Mouse (Mus musculus) megakaryocyte-erythroid progenitor cell, adult 5-6 weeks (primary cell): ENCODE data around the gene Apex2. TPM values are rescaled to one million over a fixed set of nuclear protein-coding genes. Genes with fewer than 3 reads are reported as not detected.

Experiments
- ATAC-seq: replicated peaks from 2 replicates; pipeline ENCODE4 v1.8.0; 2016; ENCODE audit warnings: mild to moderate bottlenecking, inconsistent platforms; ENCODE audit not compliant: severe bottlenecking, poor library complexity, low FRiP score, low TSS enrichment
- total RNA-seq, 2 experiments: library from RNA; stranded (forward) in 1 of 2; stranded (reverse) in 1 of 2; fragments of 200-1000, 215-1000 nt in 1 of 2; fragments of >200 nt in 1 of 2; fragmentation: Nextera tagmentation in 1 of 2; gene quantifications; 2 replicates each; pipeline ENCODE4 v1.2.3; 2014 to 2017

Gene Apex2
- total RNA-seq (2014; fragmentation: Nextera tagmentation) (26.0 and 28.3 TPM in 2 replicates), total RNA-seq (2017) (5.0 and 5.2 TPM in 2 replicates)

- no peak for ATAC-seq
These were observed at the start of gene Apex2 for GRCm38 (mm10) chrX:150589696-150590095. Gene Apex2 (minus strand): TSS chrX:150589868.

GRCm38 (mm10) chrX:150636421-150636820 is 46.8 kb upstream of the Apex2 start:
- ATAC-seq: peak; percentile 91

GRCm38 (mm10) chrX:150598882-150599281 is 9.2 kb upstream of the Apex2 start:
- ATAC-seq: no peak

- peak; percentile 70; the same call in 1 of the 2 replicates for ATAC-seq
These were observed 5.5 kb upstream of the Apex2 start for GRCm38 (mm10) chrX:150595016-150595760.

- no peak for ATAC-seq
These were observed 4.5 kb upstream of the Apex2 start for GRCm38 (mm10) chrX:150594176-150594575.

- no peak for ATAC-seq
These were observed 3.8 kb upstream of the Apex2 start for GRCm38 (mm10) chrX:150593266-150594035.

- peak; percentile 100 for ATAC-seq
These were observed 1.5 kb downstream of the Apex2 start, which contains the start of gene Pfkfb1 for GRCm38 (mm10) chrX:150588023-150588764. Gene Pfkfb1 (plus strand): TSS chrX:150588229.

GRCm38 (mm10) chrX:150585116-150585515 is 4.6 kb downstream of the Apex2 start:
- no peak for ATAC-seq

GRCm38 (mm10) chrX:150581921-150582320 is 7.7 kb downstream of the Apex2 start:
- no peak for ATAC-seq

- ATAC-seq: peak; percentile 100
These were observed 24.9 kb downstream of the Apex2 start for GRCm38 (mm10) chrX:150564644-150565357.

- ATAC-seq: no peak
These were observed 35.6 kb downstream of the Apex2 start for GRCm38 (mm10) chrX:150554032-150554431.

GRCm38 (mm10) chrX:150551986-150552385 is 37.7 kb downstream of the Apex2 start:
- no peak for ATAC-seq

GRCm38 (mm10) chrX:150549639-150550038 is 40.0 kb downstream of the Apex2 start:
- ATAC-seq: peak; percentile 99

GRCm38 (mm10) chrX:150547239-150547638 is 42.4 kb downstream of the Apex2 start, which contains the start of gene Alas2:
Gene Alas2 (plus strand): TSS chrX:150547375.
- ATAC-seq: no peak

- no peak for ATAC-seq
These were observed 48.0 kb downstream of the Apex2 start for GRCm38 (mm10) chrX:150541684-150542083.

- ATAC-seq: no peak
These were observed 49.6 kb downstream of the Apex2 start for GRCm38 (mm10) chrX:150540111-150540510.

- ATAC-seq: 0 out of 2 replicates have a peak, but pooled peaks have one; percentile 41
These were observed 73.2 kb downstream of the Apex2 start for GRCm38 (mm10) chrX:150516477-150516876.

GRCm38 (mm10) chrX:150516015-150516414 is 73.7 kb downstream of the Apex2 start:
- ATAC-seq: peak; percentile 78

GRCm38 (mm10) chrX:150514127-150514526 is 75.5 kb downstream of the Apex2 start:
- no peak for ATAC-seq
